Mouse (Mus musculus) thymus, postnatal 10 days (tissue): ENCODE data around the gene Sptlc2.
"Not testable (repeated sequence)": the region's sequence is repeated elsewhere in the genome, so short reads cannot be mapped to it uniquely, and the experiment has no call there.

ENCODE experiments used
- DNase-seq, 2 experiments: peaks; one replicate each; pipeline ENCODE4 v3.0.0; 2021; ENCODE audit warnings: low spot score in 2 of 2

Sptlc2 gene

DNA sequence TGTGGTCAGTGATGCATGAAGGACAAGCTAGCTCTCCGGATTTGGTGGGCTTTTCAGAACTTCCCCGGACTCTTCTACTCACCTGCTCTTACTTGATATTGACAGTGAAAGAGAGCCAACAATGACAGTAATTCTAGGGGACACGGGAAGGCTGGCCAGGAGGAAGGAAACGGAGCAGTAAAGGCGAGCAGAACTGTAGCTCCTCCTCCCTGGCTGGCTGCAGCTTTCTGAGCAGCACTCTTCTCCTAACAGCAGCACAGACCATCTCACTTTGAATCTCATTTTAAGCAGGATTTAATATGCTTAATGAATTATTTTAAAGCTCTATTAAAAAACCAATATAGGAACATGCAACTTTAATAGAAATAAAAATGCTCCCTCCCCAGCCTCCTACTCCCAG lies 56.2 kb downstream of the Sptlc2 start:
- DNase-seq = no peak

DNA sequence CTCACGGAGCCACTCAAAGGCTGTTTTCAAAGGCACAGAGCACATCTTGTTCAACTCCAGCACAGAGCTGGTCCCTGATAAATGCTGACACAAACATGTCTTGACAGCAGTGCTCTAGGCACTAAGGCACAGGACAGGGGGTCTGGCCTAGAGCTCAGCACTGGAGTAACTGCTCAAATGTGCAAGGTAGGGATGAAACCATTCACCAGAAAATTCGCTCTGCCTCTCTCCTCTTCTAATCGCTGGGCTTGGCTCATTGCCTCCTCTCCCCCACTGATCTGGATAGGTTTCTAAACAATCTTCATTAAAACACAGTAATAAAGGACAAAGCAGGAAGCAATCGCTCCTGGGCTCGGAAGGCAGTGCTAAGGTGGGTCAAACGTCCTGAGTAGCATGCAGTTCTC lies 57.1 kb downstream of the Sptlc2 start:
- DNase-seq = no peak

DNA sequence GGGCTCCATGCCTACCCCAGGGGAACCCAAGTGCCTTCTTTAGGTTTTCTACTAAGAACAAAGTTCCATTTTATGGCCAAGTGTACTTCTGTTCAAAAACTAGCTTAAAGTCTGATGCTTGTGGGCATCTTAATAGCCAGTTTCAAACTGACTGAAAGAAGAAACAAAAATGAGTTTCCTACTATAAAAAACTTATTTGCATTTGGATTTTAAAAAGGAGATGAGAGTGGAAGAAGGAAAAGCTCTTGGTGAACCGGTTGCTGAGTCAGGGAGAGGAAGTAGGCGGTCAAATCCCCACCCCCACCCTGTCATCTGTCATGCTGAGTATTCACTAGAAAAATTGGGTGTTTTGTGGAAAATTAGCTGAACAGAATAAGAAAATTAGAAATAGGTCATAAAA lies 57.9 kb downstream of the Sptlc2 start:
- no peak for DNase-seq

DNA sequence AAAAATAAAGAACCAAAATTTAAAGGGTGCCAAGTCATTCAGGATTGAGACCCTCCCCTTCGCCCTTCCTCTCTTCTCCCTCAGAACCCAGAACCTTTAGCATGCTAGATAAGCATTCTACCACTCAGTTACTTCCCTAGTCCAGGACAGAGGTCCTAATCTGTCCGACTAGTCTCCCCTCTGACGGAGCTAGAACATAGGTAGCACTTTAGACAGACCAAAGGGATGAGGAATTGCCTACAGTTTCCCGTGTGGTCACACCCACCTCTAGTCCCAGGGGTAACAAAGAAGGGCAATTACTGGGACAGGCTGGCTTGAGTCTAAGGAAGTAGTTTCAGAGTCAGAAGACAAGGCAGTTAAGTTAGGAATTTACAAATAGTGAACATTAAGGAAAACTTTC lies 60.1 kb downstream of the Sptlc2 start:
- DNase-seq = no peak

DNA sequence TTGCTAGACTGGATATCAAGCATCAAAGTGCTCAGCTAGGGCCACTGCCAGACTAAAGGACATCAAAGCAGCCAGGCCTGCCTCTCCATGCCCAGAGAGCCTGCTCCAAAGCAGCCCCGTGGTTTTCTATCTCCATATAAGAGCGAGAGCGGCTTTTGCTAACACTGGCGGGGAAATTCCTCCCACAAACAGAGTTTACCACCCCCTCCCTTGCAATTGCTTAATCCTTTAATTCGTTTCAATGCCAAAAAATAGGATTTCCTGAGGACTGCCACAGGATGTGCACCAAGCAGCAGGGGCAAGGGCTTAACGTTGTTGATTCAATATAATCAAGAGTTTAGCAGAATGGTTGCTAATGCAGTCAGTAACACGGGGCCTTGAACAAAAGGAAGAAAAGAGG lies 60.5 kb downstream of the Sptlc2 start:
- no peak for DNase-seq

DNA sequence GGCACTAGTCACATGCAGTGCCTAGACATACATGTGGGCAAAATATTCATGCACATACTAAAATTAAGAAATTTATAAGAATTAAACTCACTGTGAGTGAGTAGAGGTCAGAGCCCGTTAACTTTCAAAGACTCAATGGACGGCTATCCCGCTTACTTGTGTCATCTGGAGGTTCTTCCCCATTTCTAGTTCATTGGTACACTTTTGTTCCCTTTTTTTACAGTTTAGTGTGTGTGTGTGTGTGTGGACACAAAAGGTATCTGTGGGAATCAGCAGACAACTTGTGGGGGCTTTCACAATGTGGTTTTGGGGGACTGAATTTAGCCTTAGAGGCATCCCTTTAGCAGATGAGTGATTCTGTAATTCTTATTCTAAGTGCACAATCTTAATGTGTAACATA lies 62.7 kb downstream of the Sptlc2 start:
- no peak for DNase-seq

DNA sequence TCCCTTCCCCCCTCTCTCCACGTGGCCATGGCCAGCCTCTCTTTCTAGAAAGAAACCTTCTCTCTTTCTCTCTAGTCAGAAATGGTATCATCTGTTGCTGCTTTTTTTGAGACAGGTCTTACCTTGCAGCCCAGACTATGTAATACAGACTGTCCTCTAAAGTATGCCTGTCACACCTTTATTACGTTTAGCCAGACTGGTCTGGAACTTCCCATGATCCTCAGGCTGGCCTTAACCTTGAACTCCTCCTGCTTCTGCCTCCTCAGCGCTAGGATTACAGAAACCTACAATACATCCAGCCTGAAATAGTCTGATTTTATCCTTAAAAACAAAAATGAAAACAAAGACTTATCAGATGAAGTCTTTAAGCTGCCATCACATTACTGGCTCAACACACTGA lies 68.9 kb downstream of the Sptlc2 start:
- no peak for DNase-seq

DNA sequence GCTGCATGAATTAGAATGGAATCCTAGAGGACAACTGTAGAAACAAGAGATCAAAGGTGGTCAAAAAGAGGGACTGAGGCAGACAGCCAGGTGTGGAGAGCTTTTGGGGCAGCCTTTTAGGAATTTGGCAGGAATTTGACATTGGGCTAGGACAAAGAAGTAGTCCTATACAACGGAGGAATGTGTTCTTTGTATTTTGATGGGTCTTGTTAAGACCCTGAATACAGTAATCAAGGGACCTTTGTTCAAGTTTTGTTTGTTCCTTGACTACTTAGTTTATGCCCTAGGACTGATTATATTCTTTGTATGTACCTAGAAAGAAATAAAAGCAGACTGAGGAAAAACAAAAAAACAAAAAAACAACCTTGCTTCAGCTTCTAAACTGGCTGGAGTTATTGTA lies 70.2 kb downstream of the Sptlc2 start:
- DNase-seq = no peak

DNA sequence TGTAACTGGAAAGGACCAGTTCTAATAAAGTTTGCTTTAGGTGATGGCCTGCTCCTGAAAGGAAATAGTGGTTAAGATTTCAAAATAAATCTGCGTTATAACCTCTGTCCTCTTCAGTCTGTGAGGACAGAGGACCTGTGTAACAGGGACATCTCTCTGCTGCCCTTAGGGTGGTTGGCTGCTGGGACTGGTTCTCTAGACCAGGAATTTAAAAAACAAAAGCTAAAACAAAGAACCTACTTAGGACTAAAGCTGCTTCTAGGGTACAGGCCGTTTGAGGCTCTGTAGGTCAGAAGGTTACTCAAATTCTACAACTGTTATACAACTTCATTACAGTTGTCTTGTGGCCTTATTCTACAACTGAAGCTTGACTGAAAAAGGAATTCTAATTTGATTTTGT lies 75.1 kb downstream of the Sptlc2 start:
- no peak for DNase-seq

DNA sequence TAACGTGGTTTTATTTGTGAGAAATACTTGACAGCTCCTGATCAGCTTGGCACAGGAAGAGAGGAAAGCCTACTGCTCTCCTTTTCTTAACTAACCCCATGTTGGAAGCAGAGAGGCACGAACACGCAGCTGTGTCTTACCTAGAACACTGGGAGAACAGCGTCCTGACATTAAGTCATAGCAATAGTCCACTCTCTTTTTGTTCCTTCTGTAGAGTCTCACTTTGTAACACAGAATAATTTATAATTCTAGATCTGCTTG lies 81.6 kb downstream of the Sptlc2 start:
- not testable (repeated sequence) for DNase-seq

DNA sequence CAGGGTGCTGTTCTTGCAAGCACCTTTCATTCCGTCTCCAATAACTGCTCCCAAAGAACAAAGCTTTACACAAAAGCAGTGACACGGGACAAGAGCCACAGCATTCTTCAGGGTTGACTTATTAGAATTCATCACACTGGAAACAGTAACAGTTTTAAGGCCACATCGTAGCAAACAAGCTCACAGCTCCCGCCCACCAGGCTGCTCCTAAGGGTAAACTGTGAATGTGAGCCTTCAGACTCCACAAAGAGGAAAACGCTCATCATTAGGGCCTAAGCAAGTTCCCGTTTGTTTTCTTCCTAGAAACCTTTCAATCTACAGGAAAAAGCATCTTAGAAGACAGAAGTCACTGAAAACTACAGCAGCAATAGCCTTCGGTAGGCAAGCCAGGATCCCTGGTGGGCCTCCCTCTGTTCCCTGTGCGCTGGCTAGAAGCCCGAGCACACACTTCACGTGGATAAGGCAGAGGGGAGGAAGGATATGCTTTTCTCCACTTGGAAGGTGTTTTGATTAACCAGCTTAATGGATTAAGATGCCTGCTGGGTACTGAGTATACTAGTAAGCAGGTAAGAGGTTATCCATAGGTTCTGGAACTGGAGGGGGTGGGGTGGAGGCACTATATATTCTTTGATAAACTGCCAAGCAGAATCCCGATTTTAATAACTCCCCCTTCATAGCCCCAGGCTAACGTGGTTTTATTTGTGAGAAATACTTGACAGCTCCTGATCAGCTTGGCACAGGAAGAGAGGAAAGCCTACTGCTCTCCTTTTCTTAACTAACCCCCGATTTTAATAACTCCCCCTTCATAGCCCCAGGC lies 82.2 kb downstream of the Sptlc2 start:
- DNase-seq = no peak

DNA sequence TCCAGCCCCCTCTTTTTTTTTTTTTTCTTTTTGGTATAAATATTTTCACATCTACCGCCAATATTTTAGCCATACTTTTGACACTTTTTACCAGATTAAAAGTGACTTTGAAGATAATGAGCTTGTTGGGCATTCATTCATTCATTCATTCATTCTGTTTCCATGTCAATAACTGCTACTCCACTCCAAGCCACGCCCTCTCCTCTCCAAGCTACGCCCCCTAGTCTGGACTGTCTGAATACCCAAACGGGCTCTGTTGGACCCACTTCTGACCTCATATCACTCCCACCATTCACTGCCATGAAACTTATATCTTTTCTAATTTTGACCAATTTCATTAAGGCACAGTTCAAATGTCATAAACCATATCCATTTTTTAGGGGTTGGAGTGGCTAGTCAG lies 87.0 kb downstream of the Sptlc2 start:
- no peak for DNase-seq

DNA sequence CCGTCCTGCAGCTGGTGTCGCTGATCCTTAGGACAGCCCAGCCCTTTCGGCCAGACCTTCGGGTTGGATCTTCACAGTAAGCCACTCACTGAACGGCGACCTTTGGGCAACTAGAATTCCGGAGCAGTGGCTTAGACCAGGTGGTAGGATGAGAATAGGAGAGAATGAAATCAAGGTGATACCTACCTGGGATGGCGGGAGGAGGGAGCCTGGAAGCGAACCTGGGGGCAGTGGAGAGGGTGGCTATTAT lies 87.8 kb downstream of the Sptlc2 start:
- no peak for DNase-seq

DNA sequence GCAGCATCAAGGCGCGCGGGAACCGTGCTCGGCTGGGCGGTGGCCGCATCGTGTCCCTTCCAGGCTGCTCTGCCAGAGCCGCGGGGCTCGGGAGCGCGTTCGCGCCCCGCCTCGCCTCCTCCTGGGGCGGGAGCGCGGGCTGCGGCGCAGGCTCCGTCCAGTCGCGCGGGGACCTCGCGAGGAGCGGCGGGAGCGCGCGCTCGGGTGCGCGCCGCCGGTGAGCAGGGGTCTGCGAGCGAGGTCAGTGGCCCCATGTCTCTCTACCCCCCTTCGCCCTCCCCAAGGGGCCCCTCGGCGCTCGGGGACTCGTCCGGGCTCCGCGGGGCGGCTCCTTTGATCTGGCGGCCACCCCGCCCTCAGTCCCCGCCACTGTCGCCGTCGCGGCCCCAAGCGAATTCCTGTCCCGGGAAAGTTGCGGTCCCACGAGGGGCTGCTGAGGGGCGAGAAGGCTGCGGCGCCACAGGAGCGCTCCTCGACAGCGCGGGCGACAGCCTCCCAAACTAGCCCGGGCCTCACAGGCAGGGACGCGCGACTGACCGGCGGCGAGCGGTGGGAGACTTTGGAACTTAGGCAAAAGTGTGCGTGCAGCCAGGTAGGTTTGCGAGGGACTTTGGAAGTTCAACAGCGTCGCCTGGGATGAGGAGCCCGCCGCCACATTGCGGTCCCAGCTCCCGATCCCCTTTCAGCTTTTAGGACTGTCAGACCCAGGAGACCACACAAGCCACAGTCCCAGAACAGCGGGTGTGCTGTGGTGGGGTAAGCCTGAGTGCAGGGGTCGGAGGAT lies 88.3 kb downstream of the Sptlc2 start, which contains the start of gene Ism2:
TSS of gene Ism2 (minus strand) at position 49 of the 784 bp plus-strand sequence.
- no peak for DNase-seq

DNA sequence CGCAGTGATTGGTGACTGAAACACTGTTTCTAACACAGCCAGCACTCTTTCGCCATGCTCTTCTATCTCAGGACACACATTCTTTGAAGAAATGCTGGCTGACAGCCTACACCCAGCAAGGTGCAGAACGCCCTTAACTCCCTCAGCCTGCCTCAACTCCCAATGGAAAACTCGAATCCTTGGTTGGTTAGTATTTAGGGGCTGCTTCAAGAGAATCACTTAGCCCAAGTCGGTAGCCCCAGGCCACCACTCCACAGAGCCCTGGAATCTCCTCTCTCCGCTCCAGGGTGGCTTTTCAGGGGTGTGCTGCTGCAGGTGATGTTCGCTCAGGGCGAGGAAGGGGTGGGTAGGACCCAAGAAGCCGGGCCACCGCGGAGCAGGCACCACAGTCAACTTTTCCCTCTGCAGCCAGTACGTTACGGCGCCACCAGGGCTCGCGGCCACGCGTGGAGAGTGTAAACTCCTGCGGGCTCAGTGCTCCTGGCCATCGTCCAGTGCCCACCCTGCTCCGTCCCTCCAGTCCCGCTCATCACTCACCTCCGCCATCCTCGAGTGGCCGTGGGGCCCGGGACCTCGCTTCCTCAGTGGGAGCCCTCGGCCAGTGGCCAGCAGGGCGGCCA lies 89.0 kb downstream of the Sptlc2 start:
- no peak for DNase-seq

DNA sequence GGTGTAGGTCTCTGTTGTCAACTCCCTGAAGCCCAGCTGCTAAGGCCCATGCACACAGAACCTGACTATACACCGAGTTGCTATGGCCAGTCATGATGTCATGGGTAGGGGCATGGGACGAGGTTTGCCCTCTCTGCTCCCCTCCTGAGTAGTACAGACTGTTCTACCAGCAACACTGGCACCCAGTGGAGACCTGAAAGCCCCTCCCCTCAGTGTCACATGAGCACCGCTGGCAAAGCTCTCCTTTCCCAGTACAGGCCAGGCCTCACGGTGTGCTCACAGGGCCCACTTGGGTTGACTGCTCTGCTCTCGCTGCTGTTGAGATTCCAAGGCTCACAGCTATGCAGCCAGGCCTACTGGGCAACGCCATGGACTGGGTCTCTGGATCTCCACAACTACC lies 94.2 kb downstream of the Sptlc2 start:
- no peak for DNase-seq

DNA sequence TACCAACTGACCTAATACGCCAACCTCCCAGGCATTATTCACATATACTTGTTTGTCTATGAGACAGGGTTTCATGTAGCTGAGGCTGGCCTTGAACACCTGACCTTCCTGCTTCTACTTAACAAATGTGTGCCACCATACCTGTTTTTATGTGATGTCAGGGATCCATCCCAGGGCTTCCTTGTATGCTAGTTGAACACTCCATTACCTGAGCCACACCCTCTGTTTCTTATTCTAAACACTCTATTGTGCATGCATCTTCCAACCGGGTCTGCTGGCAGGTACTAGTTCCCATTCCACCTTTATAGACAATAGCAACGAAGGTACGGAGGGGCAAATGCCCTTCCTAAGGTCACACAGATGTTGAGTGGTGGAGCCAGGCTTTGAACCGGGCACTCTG lies 99.1 kb downstream of the Sptlc2 start:
- DNase-seq = no peak

DNA sequence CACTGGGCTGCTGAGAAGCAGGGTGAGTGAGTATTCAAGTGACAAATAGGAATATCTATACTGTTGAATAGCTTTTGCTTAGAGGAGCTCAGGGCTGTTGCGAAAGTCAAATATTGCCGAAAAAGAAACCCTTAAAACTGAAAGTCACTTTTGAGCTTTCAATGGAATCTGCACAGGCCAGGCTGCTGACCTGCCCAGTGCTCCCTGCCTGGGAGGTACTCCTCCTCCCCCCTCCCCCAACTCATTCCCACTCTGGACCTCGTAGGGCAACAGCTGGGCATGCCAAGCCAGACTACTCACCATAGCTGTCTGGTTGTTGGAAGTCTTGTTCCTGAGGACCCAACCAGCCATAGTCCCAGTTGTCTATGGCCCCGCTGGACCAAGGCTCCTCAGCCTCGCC lies 103.4 kb downstream of the Sptlc2 start:
- no peak for DNase-seq

DNA sequence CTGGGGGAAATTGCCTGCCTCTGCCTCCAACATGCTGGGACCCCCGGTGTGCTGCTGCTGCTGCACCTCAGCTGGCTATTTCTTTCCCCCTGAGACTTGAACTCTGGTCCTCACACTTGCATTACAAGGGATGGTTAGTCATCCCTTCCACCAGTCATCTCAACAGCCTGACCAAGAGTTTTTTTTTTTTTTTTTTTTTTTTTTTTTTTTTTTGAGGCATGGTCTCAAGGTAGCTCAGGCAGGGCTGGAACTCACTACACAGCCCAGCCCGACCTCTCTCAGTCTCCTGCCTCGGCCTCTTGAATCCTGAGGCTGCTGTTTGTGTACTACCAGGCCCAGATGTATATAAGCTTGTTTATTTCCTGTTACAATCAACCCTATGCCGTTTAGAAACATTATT lies 103.9 kb downstream of the Sptlc2 start:
- DNase-seq = no peak

DNA sequence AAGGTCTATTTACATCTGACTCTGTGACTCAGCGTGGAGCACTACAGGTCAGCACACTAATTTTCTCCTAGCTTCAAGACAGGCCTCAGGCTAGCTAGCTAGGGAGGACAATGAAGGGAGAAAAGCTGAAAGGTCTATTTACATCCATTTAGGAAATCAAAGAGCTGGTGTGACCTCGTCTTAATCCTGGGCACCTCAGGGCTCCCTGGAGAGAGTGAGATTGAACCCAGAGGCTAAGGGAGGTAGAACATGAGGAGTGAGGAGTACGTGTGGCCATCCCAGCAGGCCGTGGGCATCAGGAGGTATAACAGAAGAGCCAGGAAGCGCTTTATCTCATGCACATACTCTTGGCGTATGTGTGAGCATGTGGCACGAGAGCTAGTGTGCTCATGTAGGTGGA lies 104.4 kb downstream of the Sptlc2 start:
- no peak for DNase-seq

DNA sequence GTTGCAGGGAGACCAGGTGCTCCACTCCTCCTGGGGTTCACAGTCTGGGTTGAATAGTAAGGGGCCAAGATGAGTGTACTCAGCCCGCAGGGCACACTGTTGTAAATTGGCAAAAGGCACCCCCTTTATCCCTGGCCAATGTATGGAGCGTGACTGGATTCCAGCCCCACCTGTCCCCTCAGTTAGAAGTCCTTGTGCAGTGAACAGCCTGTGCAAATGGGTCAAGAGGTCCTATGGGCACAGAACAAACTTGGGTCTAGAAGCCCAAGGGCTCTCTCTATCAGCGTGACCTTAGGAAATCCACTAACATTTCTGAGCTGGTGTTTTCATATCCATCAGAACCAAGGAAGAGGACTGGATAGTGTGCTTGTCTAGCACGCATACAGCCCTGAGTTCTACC lies 105.4 kb downstream of the Sptlc2 start:
- no peak for DNase-seq

DNA sequence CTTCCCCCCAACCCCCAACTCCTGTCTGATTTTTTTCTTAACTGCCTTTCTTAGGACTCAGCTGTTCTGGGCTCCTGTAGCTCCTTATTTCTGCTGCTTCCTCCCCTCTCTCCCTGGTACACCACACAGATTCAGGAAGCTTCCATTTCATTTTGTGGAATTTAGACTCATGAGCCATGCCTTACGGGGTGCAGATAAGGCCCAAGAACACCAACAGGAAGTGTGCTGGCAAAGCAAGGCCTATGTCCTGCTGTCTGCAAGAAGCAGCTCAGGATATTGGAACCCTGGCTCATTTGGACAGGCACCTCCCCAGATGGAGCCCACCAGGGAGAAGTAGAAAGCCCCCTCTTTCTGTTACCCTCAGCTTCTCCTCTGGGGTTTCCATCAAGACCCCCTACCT lies 106.4 kb downstream of the Sptlc2 start:
- no peak for DNase-seq

DNA sequence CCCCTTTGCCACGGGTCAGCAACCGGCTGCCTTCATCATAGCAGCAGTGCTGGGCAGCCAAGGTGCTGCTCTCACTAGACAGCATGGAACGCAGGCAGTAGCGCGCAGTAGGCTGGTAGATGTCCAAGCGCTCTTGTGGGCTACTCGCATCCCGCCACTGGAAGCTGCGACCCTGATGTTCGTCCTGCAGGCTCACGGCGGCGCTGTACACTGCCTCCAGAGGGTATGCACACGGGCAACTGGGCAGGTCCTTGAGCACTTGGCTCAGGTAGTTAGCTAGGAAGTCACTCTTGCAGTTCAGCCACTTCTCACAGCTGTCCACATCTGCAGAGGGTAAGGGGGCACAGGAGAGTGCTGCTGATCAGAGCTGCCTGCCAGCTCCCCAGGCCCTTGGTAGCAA lies 108.3 kb downstream of the Sptlc2 start:
- DNase-seq = no peak
